Mouse (Mus musculus) ES-Bruce4 (cell line): ENCODE data around the gene Slc6a21.

Source experiments
- CTCF ChIP-seq: IDR thresholded peaks from one replicate; pipeline ENCODE4 v1.8.1; 2011; ENCODE audit warnings: low read depth, low read length
- EP300 ChIP-seq: IDR thresholded peaks from 2 replicates; pipeline ENCODE4 v1.6.1; 2011; ENCODE audit warnings: low read depth, low read length; ENCODE audit not compliant: insufficient read depth
- POLR2A ChIP-seq: IDR thresholded peaks from one replicate; pipeline ENCODE4 v1.8.1; 2011; ENCODE audit warnings: low read length; ENCODE audit not compliant: insufficient read depth

GRCm38 (mm10) chr7:45331502-45331901 is 54.2 kb downstream of the Slc6a21 start:
- TF ChIP-seq EP300 = no peak
- TF ChIP-seq CTCF = peak; percentile 71
- no peak for TF ChIP-seq POLR2A
